15 mouse cellular contexts compared by ENCODE assay signal in the genomic region with DNA sequence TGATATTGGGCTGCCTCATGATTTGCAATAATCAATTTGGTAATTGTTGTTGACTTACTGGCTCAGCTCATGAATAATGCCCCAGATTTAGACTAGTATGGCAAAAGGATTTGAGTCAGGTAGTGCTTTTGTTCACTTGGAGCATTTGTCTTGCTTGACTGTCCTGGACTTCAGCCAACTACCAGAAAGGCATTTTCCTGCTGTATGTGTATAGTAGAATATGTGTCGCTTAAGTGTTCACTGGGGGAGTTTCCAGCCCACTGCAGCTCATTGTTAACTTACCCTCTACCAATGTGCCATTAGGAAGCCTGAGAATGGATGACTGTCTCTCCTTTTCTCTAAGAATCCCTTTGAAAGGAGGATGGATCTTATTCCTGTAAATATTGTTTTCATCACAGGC.
A peak's percentile ranks its signal among the peaks of the same experiment; 100 is the strongest.
DNase-seq lines count a peak whose midpoint lies in the region; ATAC-seq and TF ChIP-seq lines count a peak whose summit lies in the region.
"Had no signal": no experiment of that assay in that cellular context is flagged by ENCODE, and none has a peak within 500 bp of the region (broad histone marks: within the 10 kb centered on the region; RNA-seq: fewer than 3 reads in every experiment).

No protein-coding gene starts in this region.

- H3K36me3 ChIP-seq in heart, embryonic 16.5 days (ENCODE audit: control insufficient read depth, insufficient read depth) = peaks cover 14% of the 10 kb centered on the region
- H3K36me3 ChIP-seq in lung, embryonic 16.5 days (ENCODE audit: control insufficient read depth, insufficient read depth, low read length) = peaks cover 7% of the 10 kb centered on the region; the same call in 1 of the 2 replicates
- peaks cover 27% of the 10 kb centered on the region for H3K36me3 ChIP-seq in limb, embryonic 10.5 days

- H3K4me1 ChIP-seq in heart, embryonic 16.5 days (ENCODE audit: control insufficient read depth, insufficient read depth, low read length) = peaks cover 10% of the 10 kb centered on the region; the same call in 1 of the 2 replicates
- peaks cover 9% of the 10 kb centered on the region; the same call in 1 of the 2 replicates for H3K4me1 ChIP-seq in lung, embryonic 16.5 days (replicated peaks; ENCODE audit: control insufficient read depth, insufficient read depth, low read length)
- H3K4me1 ChIP-seq in limb, embryonic 10.5 days = 0 out of 2 replicates have a peak, but pooled peaks cover 4% of the 10 kb centered on the region

- no peak overlapping the region for H3K9ac ChIP-seq in heart, embryonic 16.5 days (ENCODE audit: low read length)
- H3K9ac ChIP-seq in lung, embryonic 16.5 days (ENCODE audit: low read length) = no peak overlapping the region
- H3K9ac ChIP-seq: limb, embryonic 15.5 days; lung, embryonic 15.5 days had no signal

- H3K27ac ChIP-seq in heart, embryonic 16.5 days (ENCODE audit: low read length) = 0 out of 2 replicates have a peak overlapping the region, but pooled peaks have one; percentile 8
- H3K27ac ChIP-seq in lung, embryonic 16.5 days (ENCODE audit: low read length) = 0 out of 2 replicates have a peak overlapping the region, but pooled peaks have one; percentile 17
- H3K27ac ChIP-seq in limb, embryonic 10.5 days = no peak overlapping the region
- H3K27ac ChIP-seq: heart, adult 2 months; limb, embryonic 15.5 days; lung, embryonic 15.5 days had no signal

- CTCF ChIA-PET in Patski (lab: Charles Lee) = interaction anchor here (1.4 kb wide), 1 partner anchor 24 kb away, joined by 3 read pairs; no protein-coding TSS in a partner anchor

- no peak for TF ChIP-seq POLR2A in brain, embryonic 14.5 days (IDR thresholded peaks at IDR 0.05; ENCODE audit: borderline replicate concordance, extremely low read depth, insufficient read depth, insufficient read length, poor library complexity, severe bottlenecking)

- no peak for ATAC-seq in heart, embryonic 16.5 days (replicated peaks; ENCODE audit: extremely low read depth, insufficient read depth, low FRiP score)
- peak; percentile 57; the same call in 1 of the 2 replicates for ATAC-seq in lung, embryonic 16.5 days (ENCODE audit: low read depth)
- ATAC-seq in Patski = peak; percentile 17

- TF ChIP-seq CTCF in Patski (IDR thresholded peaks at IDR 0.05) = no peak
- no peak for TF ChIP-seq CTCF in brain, embryonic 14.5 days (IDR thresholded peaks at IDR 0.05; ENCODE audit: borderline replicate concordance, extremely low read depth, insufficient read depth, insufficient read length)

- intact Hi-C loops in heart, postnatal 14 days (cut with DNase I) = no loop called here

- in situ Hi-C loops in Patski (cut with MboI; ENCODE audit: low pct_unique_long_range_greater_than_20kb) = no loop called here

- no peak for DNase-seq in heart, postnatal 14 days
- no peak for DNase-seq in lung, postnatal 36 days
- DNase-seq in Patski (ENCODE audit: low read depth, low spot score) = no peak
- DNase-seq in brain, embryonic 14.5 days (ENCODE audit: low read depth) = peak; percentile 71
- DNase-seq in frontal cortex, postnatal 14 days (ENCODE audit: low spot score in 2 of 2) = no peak
- no peak for DNase-seq in limb, embryonic 10.5 days (ENCODE audit: low spot score)
- DNase-seq: adrenal gland, postnatal 14 days; heart, adult 2 months; thymus, postnatal 14 days had no signal

- POLR2A ChIA-PET in Patski (lab: Charles Lee) = interaction anchor here (0.7 kb wide), 1 partner anchor 212 kb away, joined by 3 read pairs; no protein-coding TSS in a partner anchor

- no peak overlapping the region for H3K4me2 ChIP-seq in heart, embryonic 16.5 days (ENCODE audit: low read depth, low read length)
- no peak overlapping the region for H3K4me2 ChIP-seq in lung, embryonic 16.5 days (ENCODE audit: low read depth, low read length)
- H3K4me2 ChIP-seq: limb, embryonic 15.5 days; lung, embryonic 15.5 days had no signal

- 20% methylated on average over 1 of the region's 1 CpGs for WGBS in heart, embryonic 16.5 days
- WGBS in lung, embryonic 16.5 days = 14% methylated on average over 1 of the region's 1 CpGs
- WGBS in limb, embryonic 10.5 days = 92% methylated on average over 1 of the region's 1 CpGs

- no peaks in the 10 kb centered on the region for H3K27me3 ChIP-seq in heart, embryonic 16.5 days (ENCODE audit: control insufficient read depth, insufficient read depth, low read length)
- H3K27me3 ChIP-seq in lung, embryonic 16.5 days (ENCODE audit: control insufficient read depth, insufficient read depth, low read depth, low read length) = no peaks in the 10 kb centered on the region
- H3K27me3 ChIP-seq in Patski = no peaks in the 10 kb centered on the region
- no peaks in the 10 kb centered on the region for H3K27me3 ChIP-seq in limb, embryonic 10.5 days (ENCODE audit: low read depth, poor library complexity, severe bottlenecking)
- H3K27me3 ChIP-seq: CH12.LX; limb, embryonic 15.5 days; lung, embryonic 15.5 days had no signal

- H3K9me3 ChIP-seq in heart, embryonic 16.5 days (replicated peaks; ENCODE audit: control insufficient read depth, low read length) = no peaks in the 10 kb centered on the region
- H3K9me3 ChIP-seq in lung, embryonic 16.5 days (ENCODE audit: control insufficient read depth, low read length) = no peaks in the 10 kb centered on the region
- no peaks in the 10 kb centered on the region for H3K9me3 ChIP-seq in limb, embryonic 10.5 days (replicated peaks)
- H3K9me3 ChIP-seq: limb, embryonic 15.5 days; lung, embryonic 15.5 days had no signal

- H3K4me3 ChIP-seq in heart, embryonic 16.5 days (ENCODE audit: low read length) = no peak overlapping the region
- H3K4me3 ChIP-seq in lung, embryonic 16.5 days (ENCODE audit: low read length) = no peak overlapping the region
- no peak overlapping the region for H3K4me3 ChIP-seq in limb, embryonic 10.5 days
- H3K4me3 ChIP-seq: erythroblast, embryonic 14.5 days; heart, adult 2 months; limb, embryonic 15.5 days; lung, embryonic 15.5 days had no signal
